Mouse (Mus musculus) cerebellum, adult 9-11 months (tissue): ENCODE data around the gene Sorcs1.

ENCODE experiments used
- DNase-seq: peaks from one replicate; pipeline ENCODE4 v3.0.0; 2022

The Sorcs1 gene

DNA sequence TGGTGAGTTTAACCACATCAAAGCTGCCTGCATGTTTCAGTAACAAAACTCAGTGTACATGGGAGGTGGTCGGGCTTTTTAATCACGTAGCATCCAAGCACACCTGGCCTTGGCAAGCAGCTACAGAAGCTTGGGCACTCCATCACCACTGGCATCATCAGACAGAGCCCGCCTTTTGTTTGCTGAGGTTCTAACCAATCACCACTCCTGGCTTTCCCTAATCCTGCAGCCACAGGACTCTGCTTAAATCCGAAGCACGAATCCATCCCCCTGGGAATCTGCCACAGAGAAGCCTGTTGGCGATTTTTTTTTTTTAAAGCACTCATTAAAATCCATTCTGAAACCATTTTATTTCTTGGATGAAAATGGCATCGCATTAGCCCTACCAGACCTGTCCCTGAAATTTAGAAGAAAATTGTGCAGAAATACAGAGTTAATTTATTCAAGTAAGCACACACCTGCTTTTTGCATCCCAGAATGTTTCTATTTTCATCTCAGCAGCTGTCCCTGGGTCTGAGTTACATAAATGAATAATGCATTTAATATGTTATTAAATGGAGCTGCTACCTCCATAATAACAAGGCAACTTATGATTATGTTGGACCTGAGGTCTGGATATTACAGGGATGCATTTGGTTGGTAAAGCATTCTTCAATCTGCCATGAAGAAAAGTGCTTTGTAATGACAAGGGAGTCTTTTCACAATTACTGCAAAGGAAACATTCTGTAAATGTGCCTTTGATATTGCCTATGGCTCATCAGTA is 463.8 kb downstream of the Sorcs1 start:
- DNase-seq = no peak

DNA sequence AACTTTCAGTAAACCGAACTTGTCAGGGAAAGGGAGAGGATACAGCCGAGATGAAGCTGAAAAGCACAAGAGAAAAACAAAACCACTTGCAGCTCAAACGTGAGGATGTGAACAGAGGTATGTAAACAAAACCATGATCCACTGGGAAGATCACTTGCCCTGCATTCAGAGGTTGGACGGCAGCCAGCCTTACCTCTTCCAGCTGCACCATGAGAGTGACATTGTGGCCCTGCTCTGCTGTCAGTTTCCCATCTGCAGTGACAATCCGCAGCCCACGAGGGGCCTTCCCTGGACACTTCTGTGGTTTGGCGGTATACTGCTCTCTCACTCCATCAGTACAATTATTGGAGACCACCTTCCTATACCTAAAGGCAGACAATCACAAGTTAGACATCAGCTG is 468.0 kb downstream of the Sorcs1 start:
- no peak for DNase-seq

DNA sequence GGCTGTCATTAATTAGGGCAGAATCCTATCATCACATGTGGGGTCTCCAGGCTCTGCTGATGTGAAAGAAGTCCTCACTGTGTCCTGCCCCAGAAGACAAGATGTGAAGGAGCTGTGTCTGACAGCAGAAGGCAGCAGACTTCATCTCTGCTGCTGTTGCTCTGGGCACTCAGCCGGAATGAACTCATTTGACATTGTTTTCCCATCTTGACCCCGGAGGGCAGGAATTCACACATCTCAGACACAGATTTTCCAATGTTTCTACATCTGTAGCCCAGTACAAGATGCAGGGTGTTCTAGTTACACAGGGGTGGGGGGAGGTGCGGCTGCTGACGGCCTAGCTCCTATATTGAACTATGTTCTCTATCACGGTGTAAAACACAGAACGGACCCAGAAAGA is 474.1 kb downstream of the Sorcs1 start:
- no peak for DNase-seq

DNA sequence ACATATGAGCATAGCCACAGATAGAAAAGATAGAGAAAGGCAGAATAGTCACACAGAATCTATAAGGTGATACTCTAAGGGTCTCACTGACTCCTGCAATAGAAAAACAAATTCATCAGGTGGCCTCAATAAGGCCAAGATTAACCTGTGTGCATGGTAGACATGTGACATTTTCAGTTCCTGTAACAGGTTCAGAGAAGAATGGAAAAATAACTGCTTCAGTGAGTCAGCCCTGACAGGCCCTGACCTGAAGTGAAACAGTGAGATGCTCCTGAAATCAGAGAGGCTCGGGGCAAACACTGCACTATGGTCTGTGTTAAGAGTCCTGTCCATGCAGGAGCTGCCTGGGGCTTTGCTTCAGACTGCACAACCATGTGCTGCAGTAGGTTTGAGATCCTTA is 481.9 kb downstream of the Sorcs1 start:
- no peak for DNase-seq

DNA sequence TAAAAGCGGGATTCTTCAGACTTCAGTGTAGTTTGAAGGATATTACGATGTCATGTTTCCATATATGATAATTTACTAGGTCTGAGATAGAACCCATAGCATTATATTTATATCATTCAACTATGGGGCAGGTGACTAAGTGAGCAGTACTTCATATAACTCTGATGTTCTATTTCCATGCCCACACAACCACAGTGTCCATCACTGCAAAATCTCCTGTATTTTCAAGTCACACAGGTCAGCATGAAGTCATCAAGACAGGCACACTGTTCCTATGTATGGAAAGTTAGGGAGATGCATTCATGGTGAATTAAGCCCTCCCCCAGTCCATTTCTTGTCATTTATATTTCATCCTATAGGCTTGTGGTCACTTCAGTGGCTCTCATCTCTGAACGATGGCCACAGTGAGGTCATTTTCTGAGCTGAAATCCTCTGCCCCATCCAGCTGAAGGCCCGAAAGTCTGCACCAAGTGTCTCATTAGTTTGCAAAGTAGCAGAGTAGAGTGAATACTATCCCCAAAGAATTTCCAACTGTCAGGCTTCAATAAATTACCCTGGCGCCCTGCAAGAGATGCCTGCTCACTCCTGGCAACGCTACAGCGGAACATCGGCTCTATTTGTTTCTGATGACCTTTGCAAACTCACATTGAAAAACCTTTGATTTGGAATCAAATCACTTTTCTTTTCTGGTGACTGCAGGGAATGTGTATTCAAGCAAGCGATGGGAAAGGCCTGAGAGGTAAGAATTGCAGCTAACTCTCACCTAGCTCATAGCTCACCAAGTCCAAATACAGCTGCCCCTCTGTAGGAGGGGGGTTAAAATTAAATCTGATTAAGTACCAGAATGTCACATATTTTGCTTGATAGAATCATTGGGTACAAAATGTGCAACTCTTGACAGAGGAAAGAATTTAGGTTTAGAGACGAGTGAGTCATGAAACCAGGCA is 492.4 kb downstream of the Sorcs1 start:
- DNase-seq = no peak

DNA sequence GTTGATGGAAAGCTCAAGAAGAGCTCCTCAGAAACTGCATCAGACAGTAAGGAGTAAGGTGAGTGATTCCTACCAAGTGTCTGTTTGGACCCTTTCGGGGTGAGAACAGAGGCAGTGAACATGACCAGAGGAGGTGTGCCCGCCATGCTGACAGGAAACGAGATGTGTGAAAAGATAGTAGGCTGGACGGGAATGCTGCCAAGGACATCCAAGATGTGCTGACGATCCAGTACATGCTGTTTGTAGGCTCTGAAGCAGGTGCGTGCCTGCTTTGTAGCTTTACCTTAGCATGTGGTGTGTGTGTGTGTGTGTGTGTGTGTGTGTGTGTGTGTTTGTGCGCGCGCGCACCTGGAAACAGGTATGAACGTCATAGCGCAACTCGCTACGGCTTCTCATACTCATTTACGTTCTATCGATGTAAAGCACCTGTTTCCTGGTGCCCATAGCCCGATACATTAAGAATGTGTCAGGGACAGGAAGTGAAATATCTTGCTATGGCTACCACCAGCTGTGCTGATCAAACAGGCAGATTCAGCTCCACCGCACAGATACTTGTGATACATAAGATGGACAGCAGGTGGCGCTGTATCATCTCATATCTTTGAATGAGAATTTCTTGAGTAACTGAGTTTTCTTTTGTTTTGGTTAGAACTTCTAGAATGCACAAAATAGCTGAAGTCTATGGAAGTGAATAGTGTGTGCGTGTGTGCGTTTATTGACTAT is 493.4 kb downstream of the Sorcs1 start:
- DNase-seq = peak; percentile 5

DNA sequence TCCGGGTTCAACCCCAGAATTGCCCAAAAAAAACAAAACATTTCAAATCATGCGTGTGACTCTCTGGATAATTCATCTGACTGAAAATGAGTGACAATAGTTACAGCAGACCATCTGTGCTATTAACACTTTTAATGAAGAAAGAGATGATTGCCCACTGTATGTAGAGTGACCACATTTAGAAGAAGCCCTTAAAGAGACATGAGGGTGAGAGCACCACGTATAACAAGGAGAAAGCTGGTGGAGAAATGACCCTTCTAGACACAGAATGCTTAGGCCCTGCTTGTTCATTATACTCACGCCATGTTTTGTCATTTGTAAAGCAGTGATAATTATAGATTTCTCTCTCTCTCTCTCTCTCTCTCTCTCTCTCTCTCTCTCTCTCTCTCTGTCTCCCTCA is 499.6 kb downstream of the Sorcs1 start:
- DNase-seq = no peak

DNA sequence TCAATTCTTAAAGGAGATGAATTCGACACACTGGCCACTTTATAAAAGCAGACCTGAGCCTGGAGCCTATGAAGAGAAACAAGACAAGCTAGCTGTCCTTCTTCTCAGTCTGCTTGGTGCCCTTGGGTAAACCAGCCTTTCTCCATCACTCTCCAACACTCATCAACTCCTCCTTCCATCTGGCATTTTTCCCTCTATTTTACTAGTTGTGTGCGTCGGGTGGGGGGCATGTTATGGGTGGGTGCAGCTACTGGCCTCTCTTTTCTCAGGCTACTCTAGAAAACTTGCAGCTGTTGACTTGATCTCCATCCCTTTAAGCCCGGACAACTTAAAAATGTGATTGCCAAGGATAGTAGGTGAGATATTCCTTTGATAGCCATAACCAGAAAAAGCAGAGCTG is 500.3 kb downstream of the Sorcs1 start:
- no peak for DNase-seq

DNA sequence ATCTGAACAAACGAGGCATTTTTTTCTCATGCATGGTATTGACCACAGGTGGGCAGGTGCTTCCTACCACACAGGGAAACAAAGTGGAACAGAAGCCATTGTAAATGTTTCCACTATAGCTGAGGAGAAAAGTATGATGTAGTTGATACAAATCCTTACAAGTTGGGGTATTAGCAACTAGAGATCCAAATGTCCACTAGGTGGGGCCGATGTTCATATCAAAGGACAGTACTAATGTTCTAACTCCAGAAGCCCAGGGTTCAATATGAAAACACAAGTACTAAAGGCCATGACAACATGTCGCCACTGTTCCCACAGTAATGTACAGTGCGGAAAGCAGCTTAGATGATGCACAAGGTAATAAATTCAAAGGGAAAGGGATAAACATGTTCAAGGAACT is 506.6 kb downstream of the Sorcs1 start:
- DNase-seq = no peak

DNA sequence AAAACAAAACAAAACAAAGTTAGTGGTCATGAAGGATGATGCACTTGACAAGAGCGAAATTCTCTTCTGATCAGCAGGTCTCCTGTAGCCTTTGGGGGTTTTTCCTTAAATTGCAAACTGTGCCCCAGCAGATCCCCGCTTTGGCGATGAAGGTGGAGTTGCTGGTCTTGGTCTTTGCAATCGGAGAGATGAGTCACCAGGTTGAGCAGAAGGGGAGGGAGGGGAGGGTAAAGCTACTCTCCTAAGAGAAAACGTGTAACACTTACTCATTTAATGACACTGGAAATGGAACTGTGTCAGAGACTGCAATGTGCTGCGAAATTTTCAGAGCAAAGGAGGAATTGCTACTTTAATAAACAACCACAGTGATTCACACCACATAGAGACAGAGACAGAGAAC is 527.3 kb downstream of the Sorcs1 start:
- no peak for DNase-seq

DNA sequence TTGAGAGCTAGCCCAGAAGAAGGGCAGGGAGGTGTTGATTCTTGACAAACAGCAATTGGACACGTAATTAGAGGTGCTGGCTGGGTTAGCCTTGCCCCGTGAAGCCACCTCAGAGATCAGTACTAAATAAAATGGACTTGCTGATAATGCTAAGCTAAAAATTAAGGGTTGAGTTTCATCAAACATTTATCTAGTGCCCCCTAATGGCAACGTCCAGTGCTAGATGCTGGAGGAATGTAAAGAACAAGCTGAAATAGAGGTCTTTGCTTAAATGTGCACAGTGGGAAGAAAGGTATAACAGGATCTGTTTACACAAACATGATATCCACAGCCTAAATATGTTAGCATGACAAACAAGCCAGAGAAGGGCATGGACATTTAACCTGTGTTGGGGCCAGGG is 532.5 kb downstream of the Sorcs1 start:
- no peak for DNase-seq

DNA sequence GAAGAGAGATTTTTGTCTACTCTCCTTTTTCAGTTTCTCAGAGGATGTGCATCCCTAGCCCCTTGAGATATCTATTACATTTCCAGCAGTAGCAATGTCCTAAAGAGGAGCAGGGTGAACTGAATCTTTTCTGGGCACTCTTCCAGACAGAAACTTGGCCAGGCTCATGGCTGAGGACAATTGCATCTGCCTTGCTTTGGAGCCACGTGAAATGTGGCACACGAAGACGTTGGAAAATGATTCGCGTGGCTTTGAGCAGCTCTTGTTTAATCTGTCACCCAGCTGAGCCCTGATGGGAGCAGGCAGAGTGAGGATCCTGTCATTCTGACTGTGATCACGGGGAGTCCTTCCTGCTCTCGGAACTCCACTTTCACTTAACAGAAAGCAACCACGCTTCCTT is 536.6 kb downstream of the Sorcs1 start:
- DNase-seq = no peak

DNA sequence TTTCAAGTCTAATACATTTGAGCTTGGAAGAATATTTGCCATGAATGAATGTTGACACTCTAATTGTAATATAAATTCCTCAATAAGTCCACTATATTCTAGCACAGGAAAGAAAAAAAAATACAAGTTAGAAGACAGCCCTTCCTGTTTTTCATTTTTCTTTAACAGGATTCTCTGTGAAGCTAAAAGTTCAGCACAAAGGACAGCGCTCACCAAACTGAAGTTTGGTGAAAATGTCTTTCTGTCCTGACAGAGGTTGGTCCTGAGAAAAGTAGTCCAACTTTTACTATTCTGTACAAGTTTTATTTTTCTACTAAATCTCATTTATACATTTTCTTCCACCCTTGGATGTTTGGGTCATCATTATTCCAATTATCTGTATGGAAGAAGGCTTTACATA is 543.8 kb downstream of the Sorcs1 start:
- no peak for DNase-seq

DNA sequence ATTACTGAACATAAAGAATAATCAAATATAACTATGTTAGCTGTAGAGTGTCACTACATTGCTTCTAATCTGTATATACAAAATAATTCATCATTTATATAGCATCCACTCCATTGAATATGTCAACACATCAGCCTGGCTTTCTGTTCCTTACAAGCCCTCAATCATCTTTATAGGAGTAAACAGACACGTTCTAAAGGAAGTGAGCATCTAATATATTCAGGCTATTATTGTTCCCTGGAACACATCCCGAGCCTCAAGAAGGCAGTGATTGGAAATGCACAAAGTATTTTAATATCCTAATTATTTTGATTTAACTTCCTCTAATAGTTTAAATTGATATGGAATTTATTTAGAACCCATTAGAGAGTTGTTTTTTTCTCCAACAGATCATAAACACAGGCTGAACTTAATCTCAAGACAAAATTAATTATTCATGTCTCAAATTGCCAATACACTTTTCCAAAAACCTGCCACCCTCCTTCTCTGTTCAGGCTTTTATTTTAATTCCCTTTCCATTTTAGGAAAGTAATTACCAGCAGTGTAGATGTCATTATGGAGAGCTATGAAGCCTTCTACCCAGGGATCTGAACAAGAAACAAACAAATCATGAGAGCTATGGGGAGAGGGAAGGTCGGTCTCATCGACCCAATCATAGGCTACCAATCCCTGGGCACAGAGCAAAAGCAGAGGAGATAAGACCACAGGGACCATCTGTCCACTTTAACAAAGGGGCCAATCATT is 572.4 kb downstream of the Sorcs1 start:
- no peak for DNase-seq
